Mouse (Mus musculus) B cell, adult 67 days (primary cell): ENCODE data around the gene A030005L19Rik. TPM values are rescaled to one million over a fixed set of nuclear protein-coding genes. Genes with fewer than 3 reads are reported as not detected.

ENCODE experiments used
- total RNA-seq, 2 experiments: library from RNA; stranded (reverse); gene quantifications; 4 replicates each; pipeline ENCODE4 v1.2.4; 2023

Gene A030005L19Rik
- total RNA-seq, result 1 to 10 TPM in 1 of 2 experiments, not detected in 1; 2.2 TPM

GRCm38 (mm10) chr1:82913025-82913424 is at the start of gene A030005L19Rik:
TSS of gene A030005L19Rik (plus strand) at chr1:82913325.

GRCm38 (mm10) chr1:82924650-82925049 is 11.5 kb downstream of the A030005L19Rik start, which contains the start of gene A030014E15Rik:
TSS of gene A030014E15Rik (plus strand) at chr1:82924917.

DNA sequence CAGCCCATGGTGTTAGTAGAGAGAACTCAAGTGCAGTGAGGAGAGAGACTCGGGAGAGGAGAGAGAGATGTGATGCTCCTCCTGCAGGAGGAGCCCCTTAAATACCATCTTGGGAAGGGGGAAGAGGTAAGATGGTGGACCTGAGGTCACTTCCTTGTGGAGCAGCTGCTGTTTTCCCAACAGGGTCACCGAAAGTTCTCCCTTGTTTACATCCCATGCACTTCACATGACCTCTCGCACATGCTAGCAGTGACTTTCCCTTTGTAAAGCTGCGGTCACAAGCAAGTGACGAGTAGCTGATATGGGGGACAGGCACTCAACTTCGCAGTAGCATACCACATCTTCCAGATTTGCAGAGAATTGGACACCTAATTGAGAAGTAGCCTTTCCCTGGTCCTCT is 18.2 kb downstream of the A030005L19Rik start, which contains the start of gene Gm6217:
Gene Gm6217, minus strand, starts transcription at position 74 of the 400 bp plus-strand sequence.

GRCm38 (mm10) chr1:82943295-82943694 is 30.2 kb downstream of the A030005L19Rik start, which contains the start of gene A030003K21Rik:
TSS of gene A030003K21Rik (minus strand) at chr1:82943388.

DNA sequence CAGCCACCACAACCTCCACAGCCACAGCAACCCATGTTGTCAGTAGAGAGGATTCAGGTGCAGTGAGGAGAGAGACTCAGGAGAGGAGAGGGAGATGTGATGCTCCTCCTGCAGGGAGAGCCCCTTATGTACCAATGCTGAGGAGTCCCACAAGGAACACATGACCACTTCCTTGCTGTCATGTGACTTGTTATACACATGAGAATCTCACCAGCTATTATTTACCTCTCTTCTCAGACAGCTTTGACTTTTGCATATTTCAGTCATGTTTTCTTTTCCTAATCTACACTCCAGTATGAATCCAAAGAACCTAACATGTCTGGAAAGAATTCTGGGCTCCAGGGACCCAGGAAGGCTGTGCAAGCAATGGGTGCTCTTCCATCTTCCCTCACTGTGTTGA is 42.8 kb downstream of the A030005L19Rik start, which contains the start of gene Gm7544:
Gene Gm7544, minus strand, starts transcription at position 101 of the 400 bp plus-strand sequence.

GRCm38 (mm10) chr1:82959870-82960385 is 46.8 kb downstream of the A030005L19Rik start, which contains the start of gene Gm47955:
TSS of gene Gm47955 (plus strand) at chr1:82960286.

Other genes starting within 250 kb of the A030005L19Rik start
- gene Mff, start 188.4 kb upstream of the A030005L19Rik start, total RNA-seq, result 100 to 1,000 TPM; 110 to 129 TPM
- not detected for gene Tm4sf20, start 144.9 kb upstream of the A030005L19Rik start, total RNA-seq
- not detected for gene Gm47791, start 142.1 kb upstream of the A030005L19Rik start, total RNA-seq
- gene Agfg1, start 73.8 kb upstream of the A030005L19Rik start, total RNA-seq, result 10 to 100 TPM; 56.2 to 56.4 TPM
- gene A030014E15Rik, start 11.6 kb downstream of the A030005L19Rik start, total RNA-seq, result not detected
- gene Gm6217, start 18.1 kb downstream of the A030005L19Rik start, total RNA-seq, result not detected
- gene A030003K21Rik, start 30.1 kb downstream of the A030005L19Rik start, total RNA-seq, result not detected
- not detected for gene Gm7544, start 42.7 kb downstream of the A030005L19Rik start, total RNA-seq
- not detected for gene Gm47955, start 47.0 kb downstream of the A030005L19Rik start, total RNA-seq
- not detected for gene Gm47959, start 87.2 kb downstream of the A030005L19Rik start, total RNA-seq
- not detected for gene Slc19a3, start 125.1 kb downstream of the A030005L19Rik start, total RNA-seq
- not detected for gene Krtap28-10, start 129.2 kb downstream of the A030005L19Rik start, total RNA-seq
- not detected for gene Gm47969, start 131.6 kb downstream of the A030005L19Rik start, total RNA-seq
- gene A030005K14Rik, start 146.1 kb downstream of the A030005L19Rik start, total RNA-seq, result not detected
- gene Krtap28-13, start 147.6 kb downstream of the A030005L19Rik start, total RNA-seq, result not detected
- not detected for gene Ccl20, start 203.4 kb downstream of the A030005L19Rik start, total RNA-seq
- not detected for gene Daw1, start 246.4 kb downstream of the A030005L19Rik start, total RNA-seq